Mouse (Mus musculus) T-helper 17 cell (primary cell): ENCODE data around the gene Gkn3.

Source experiments
- in situ Hi-C, 2 experiments: fragments of 300-600 bp; cut with MboI, MseI; formaldehyde crosslinking; loops; 1 replicate in 1 of 2; 2 replicates in 1 of 2; pipeline ENCODE4 v1.15.1; 2025; ENCODE audit warnings: high pct_unique_total_duplicates in 2 of 2

Gene Gkn3

GRCm38 (mm10) chr6:87388877-87389276, at the start of gene Gkn3:
Gene Gkn3 (minus strand): TSS chr6:87388935.
- in situ Hi-C loops: no loop called here

- in situ Hi-C loops: no loop called here
Measured at GRCm38 (mm10) chr6:87436745-87437144, 48.0 kb upstream of the Gkn3 start.

GRCm38 (mm10) chr6:87435791-87436190, 47.1 kb upstream of the Gkn3 start:
- in situ Hi-C loops: no loop called here

GRCm38 (mm10) chr6:87428487-87429044, 39.8 kb upstream of the Gkn3 start, which contains the start of gene Bmp10:
Gene Bmp10 (plus strand): TSS chr6:87428994.
- in situ Hi-C loops: no loop called here

GRCm38 (mm10) chr6:87427616-87428015, 38.9 kb upstream of the Gkn3 start:
- in situ Hi-C loops: no loop called here

- in situ Hi-C loops: no loop called here
Measured at GRCm38 (mm10) chr6:87426954-87427353, 38.2 kb upstream of the Gkn3 start.

GRCm38 (mm10) chr6:87424037-87424816, 35.5 kb upstream of the Gkn3 start:
- in situ Hi-C loops: no loop called here

- in situ Hi-C loops: no loop called here
Measured at GRCm38 (mm10) chr6:87422304-87422703, 33.6 kb upstream of the Gkn3 start.

GRCm38 (mm10) chr6:87412011-87412410, 23.3 kb upstream of the Gkn3 start:
- in situ Hi-C loops: no loop called here

GRCm38 (mm10) chr6:87401456-87401855, 12.7 kb upstream of the Gkn3 start:
- in situ Hi-C loops: no loop called here

GRCm38 (mm10) chr6:87399886-87400566, 11.3 kb upstream of the Gkn3 start:
- in situ Hi-C loops: loop anchor here (5.0 kb wide), 1 partner anchor 52 kb away; no protein-coding TSS in a partner anchor

GRCm38 (mm10) chr6:87399137-87399536, 10.4 kb upstream of the Gkn3 start:
- in situ Hi-C loops: loop anchor here (5.0 kb wide), 1 partner anchor 53 kb away; no protein-coding TSS in a partner anchor

GRCm38 (mm10) chr6:87394783-87395182, 6.0 kb upstream of the Gkn3 start:
- in situ Hi-C loops: loop anchor here (5.0 kb wide), 1 partner anchor 58 kb away; no protein-coding TSS in a partner anchor

GRCm38 (mm10) chr6:87393466-87394205, 4.9 kb upstream of the Gkn3 start:
- in situ Hi-C loops: no loop called here

GRCm38 (mm10) chr6:87389455-87389989, 787 bp upstream of the Gkn3 start:
- in situ Hi-C loops: no loop called here

- in situ Hi-C loops: no loop called here
Measured at GRCm38 (mm10) chr6:87386681-87387080, 2.1 kb downstream of the Gkn3 start.

GRCm38 (mm10) chr6:87386203-87386602, 2.5 kb downstream of the Gkn3 start:
- in situ Hi-C loops: no loop called here

GRCm38 (mm10) chr6:87384761-87385160, 4.0 kb downstream of the Gkn3 start:
- in situ Hi-C loops: no loop called here

- in situ Hi-C loops: no loop called here
Measured at GRCm38 (mm10) chr6:87383926-87384691, 4.6 kb downstream of the Gkn3 start.

- in situ Hi-C loops: no loop called here
Measured at GRCm38 (mm10) chr6:87373057-87373456, 15.7 kb downstream of the Gkn3 start, which contains the start of gene Gkn2. Gene Gkn2 (plus strand): TSS chr6:87373357.

- in situ Hi-C loops: no loop called here
Measured at GRCm38 (mm10) chr6:87369223-87369622, 19.5 kb downstream of the Gkn3 start.
